Mouse (Mus musculus) urinary bladder, postnatal 4 days (tissue): Measurements from ENCODE around the gene G0s2.
A peak's percentile ranks its signal among the peaks of the same experiment; 100 is the strongest.
"Not testable (repeated sequence)": the region's sequence is repeated elsewhere in the genome, so short reads cannot be mapped to it uniquely, and the experiment has no call there.

Experiments used
- DNase-seq, 2 experiments: peaks; one replicate each; pipeline ENCODE4 v3.0.0; 2021 to 2022; ENCODE audit warnings: low spot score in 2 of 2

The G0s2 gene

DNA sequence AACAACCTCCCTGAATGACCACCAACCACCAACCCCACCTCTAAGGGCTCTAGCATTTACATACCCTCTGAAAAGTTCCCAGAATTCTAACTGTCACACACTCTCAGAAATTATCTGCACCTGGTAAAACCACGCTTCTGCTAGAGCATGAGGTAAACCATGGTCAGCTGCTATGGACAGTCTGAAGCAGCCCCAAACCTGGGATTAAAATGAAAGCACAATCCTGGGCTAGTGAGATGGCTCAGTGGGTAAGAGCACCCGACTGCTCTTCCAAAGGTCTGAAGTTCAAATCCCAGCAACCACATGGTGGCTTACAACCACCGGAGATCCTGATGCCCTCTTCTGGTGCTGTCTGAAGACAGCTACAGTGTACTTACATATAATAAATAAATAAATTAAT is 19.1 kb downstream of the G0s2 start:
- not testable (repeated sequence) for DNase-seq

DNA sequence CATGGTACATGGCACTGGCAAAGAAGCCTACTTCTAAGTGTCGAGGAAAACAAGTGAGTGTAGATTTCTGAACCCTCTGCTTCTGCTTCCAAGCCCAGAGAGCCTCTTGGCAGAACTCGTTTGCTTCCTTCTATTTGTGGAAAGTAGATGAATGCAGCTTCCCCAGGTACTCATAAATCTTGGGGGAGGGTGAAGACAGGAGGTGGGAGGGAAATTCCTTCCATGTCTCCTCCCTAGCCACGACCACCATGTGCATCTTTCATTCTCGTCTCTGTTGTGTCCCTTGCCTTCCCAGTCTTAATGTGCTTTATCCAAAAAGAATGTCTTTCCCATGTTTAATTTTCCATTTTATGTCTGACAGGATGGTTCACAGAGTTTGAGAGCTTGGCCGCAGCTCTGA is 20.4 kb downstream of the G0s2 start:
- DNase-seq, result no peak

DNA sequence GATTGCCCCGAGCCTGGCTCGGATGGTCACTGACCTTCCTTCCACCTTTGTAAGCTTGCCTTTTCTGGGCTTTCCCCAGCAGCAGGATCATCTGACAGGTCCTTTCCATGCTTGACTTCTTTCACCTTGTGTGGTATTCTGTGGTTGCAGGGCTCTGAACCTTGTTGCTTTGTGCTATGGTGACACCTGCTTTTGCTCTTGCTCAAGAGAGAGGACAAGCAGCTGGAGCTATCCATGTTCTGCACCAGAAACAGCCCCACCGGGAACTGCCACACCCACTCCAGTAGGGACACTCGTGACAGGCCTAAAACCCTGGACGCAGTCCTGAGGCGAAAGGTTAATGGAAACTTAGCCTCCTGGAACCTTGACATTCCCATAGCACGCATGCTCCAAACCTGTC is 21.6 kb downstream of the G0s2 start:
- no peak for DNase-seq

DNA sequence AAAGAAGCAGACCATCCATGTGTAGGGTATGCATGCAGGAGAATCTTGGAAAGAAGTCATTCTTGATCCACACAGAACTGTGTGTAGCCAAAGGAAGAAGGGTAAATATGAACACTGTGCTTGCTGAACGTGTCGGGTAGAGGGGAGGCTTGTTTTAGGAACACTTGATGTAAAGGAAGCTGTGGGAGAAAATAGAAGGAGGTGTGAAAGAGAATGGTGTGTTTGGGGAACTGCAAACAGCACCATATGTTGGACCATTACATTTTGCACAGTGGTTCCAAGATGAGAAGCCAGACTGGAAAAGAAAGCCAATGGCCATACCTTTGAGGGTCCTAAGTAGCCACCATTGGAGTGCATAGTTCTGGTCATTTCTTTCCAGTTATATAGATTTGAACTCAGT is 23.0 kb downstream of the G0s2 start:
- DNase-seq, result no peak

DNA sequence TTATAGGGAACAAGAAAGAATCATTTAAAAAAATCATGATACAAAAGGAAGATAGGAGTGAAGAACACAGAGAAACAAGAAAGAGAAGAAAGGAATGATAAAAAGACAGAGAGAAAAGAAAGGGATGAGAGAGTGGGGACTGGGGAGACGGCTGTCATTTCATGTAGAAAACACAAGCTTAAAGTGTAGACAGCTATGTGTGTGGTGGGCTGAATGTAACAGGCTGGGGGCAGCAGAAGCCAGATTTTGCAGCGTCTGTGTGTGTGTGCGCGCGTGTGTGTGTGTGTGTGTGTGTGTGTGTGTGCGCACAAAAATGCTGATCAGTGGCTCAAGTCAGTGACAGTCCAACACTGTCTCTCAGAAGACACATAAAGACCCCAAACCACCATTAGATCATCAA is 28.8 kb downstream of the G0s2 start:
- no peak for DNase-seq

DNA sequence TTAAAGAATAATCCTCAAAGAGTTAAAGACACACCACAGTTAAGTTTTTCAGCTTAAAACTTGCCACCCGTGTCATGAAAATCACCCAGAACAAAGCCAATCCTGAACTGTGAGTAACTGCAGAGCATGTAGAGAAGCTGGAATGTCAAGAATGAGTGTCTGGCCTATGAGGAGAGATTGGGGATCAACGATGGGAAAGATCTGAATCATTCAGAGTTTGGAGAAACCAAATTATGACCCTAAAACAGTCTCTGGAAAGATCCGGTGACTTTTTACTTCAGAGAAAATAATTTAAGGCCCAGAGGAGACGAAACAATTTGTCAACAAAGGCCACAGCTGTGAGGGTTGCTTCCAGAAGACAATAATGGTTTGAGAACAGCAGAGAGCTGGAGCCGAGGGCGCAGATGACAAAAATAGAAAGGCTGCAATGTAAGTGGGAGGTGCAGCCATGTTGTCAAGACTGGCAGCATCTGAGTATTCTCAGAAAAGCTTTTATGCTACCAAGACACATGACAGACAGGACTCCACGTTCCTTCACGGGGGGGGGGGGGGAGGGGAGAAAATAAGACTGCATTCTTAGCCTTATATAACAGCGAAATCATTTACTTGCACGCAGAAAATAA is 29.3 kb downstream of the G0s2 start:
- DNase-seq, result no peak

DNA sequence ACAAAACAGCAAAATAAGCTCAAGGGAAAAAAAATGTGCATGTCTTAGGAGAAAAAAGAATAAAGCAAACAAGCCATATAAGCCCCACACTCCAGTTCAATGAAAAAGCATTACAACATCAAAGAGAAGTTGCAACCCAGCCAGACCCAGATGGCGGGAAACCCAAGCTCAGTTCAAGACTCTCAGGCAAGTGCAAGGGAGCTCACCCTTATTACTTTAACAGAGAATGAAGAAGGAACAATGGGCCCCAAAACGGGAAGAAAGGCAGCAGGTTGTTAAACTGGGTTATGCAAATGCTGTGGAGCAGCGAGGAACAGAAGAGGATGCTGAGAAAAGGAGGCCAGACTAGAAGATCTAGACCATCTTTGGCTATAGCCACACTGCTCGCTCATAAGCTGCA is 30.2 kb downstream of the G0s2 start:
- DNase-seq, result no peak

DNA sequence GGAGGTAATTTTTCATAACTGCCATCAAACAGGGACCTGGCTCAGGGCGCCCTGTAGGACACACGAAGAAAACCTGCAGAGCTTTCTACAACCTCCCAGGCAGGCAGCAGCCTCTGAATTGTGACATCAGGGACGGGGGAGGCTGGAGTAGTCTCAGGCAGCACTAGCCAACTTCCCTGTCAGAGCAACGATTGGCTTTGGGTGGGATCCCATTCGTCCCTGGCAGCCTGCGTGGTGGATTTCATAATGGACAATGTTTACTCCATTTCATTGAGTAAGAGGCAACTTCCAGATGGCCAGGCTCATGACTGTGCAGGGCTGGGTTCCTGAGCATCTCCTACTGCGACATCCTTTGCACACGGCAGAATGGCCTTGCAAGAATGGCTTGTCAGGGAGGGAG is 30.8 kb downstream of the G0s2 start:
- peak; percentile 76 to 81 for DNase-seq

DNA sequence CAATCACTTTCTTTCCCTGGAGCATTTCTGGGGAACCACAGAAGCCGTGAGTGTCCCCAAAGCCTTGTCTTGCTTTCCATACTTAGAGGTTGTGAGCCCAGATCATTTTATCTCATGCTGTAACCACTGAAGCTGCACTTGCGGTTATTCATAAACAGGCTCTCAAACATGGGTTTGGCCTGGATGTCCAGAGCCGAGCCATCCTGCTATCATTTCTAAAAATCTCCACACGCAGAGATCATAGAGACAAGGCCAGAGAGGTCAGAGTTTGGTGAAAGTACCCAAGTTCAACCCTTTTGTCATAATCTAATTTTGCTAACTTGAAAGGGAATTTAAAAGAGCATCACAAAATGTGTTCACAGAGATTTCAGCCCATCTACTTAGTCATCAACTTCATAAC is 31.6 kb downstream of the G0s2 start:
- no peak for DNase-seq

DNA sequence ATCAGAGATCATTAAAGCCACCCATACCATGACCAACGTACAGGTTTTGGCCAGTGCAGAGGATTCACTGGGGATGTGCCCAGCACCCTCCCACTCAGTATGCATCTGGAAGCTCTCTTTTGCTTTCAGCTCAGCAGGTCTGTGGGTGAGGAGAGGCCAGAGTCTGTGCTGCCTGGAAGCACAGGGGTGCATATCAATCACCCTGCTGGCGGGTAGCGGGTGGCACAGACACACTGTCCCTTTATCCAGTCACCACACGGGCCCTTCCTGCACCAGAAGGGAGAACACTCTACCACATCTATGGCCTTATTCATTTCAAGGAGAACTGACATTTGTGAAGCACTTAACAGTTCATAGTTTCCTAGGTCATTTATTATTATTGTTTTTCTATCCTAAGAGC is 34.6 kb downstream of the G0s2 start:
- no peak for DNase-seq

DNA sequence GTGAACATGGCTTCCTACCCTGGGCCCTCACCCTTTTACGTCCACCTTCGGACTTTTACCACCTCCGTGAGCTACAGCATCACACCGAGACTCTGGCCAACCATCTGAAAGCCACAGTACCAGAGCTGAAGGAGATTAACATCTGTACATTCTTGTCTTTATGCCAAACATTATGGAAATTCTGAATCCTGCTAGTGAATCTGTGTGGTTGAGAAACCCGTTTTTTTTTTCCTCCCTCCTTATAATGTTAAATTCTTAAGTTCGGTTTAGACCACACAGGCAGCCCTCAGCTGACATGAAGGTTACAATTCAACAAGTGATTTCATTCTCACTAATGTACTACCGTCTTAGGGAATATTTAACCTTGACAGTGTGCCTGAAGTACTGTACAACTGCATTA is 38.1 kb downstream of the G0s2 start:
- DNase-seq, result no peak

DNA sequence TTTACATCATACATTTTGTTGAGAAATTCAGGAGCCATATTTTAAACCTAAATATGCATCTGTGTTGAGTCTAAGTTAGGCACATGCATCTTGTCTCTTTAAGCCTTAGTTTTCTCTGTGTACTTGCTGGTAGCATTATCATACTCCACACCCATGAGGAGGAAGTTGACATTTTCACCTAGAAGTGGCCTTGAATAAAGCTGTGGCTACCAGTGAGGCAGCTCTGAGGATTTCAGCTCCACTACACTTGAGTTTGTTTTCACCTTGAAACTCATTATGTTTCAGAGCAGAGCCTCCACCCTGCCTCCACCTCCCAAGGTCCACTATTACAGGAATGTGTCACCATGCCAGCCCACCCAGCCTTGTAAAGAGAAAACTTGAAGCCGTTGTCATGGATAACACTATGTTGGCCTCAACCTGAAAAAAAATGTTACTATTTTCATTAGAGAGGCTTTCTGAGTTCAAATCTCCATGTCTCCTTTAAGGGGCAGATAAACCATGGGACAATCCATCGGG is 38.8 kb downstream of the G0s2 start:
- no peak for DNase-seq

DNA sequence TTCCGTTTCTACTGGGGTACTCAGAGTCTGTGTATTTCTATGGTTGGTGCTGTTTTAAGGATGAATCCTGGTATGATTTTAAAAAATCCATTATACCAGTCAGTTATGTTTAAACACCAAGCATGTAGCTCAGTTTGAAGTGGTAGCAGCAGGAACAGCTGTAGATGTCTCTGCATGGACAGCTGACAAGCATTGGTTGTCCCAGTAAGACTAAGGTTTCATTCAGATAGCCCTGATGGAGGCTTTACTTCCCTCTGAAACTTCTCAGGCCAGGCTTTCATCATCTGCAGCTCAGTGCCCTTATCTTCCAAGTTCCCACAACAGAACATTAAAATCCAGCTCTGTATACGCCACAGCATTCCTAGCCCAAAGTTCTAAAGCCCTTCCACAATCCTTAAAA is 40.3 kb downstream of the G0s2 start:
- DNase-seq, result no peak

DNA sequence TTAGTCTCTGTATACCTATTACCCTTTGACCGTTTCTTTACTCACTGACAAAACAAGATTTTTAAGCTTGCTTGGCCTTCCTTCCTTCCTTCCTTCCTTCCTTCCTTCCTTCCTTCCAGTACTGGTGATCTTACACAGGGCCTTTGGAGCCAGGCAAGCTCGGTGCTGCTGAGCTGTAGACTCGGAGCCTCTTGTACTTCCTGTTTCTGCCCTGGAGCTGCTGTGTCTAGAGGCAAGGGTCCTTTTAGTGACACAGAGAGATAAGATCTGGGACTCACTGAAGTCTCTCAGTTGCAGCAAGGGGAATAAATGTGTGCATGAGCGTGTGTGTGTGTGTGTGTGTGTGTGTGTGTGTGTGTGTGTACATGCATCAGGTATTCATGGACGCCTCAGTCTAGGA is 42.1 kb downstream of the G0s2 start:
- DNase-seq, result no peak

DNA sequence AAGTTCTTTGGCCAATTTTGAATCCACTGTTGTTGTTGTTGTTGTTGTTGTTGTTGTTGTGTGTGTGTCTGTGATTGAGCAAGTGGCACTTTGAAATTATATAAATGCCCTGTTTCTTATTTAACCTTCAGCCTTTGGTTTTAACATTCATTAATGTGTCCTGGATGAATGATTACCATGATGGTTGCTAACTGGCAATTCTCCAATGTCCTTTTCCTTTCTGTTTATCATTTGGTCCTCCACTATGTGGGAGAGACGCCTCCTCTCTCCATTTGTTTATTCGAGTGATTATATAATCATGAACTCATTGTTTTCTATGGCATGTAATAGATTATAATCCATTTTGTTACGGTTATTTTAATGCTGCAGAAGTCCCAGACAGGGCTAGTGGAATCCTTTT is 42.5 kb downstream of the G0s2 start:
- DNase-seq, result no peak

DNA sequence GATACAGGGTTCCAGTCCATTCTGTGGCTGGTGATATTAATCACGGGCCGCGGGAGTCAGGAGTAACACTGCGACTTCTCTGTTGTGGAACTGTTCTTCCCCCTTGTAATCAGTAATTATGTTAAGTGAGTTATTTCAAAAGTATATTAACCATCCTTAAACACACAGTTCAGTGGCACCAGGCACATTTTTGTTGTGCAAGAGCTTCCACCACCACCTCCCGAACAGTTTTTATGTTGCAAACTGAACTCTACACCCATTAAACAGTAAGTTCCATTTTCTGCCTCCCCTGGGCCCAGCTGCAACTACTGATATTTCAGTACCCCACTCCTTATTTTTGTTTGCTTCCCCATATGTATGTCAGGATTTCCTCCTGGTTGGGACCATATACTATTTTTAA is 43.4 kb downstream of the G0s2 start:
- no peak for DNase-seq

DNA sequence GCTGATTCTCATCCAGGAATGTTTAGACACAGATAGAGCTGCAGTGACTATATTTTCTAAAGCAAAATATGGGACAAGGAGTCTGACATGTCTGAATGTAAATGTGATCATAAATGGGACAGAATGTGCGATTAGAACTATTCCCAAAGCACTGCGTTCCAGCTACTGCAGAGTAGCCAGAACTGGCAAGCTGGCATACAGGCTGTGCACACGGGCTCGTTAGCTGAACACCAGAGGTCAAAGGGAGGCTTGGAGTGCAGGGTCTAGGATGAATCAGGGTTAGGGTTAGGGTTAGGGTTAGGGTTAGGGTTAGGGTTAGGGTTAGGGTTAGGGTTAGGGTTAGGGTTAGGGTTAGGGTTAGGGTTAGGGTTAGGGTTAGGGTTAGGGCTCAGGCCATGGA is 45.5 kb downstream of the G0s2 start:
- DNase-seq, result no peak

DNA sequence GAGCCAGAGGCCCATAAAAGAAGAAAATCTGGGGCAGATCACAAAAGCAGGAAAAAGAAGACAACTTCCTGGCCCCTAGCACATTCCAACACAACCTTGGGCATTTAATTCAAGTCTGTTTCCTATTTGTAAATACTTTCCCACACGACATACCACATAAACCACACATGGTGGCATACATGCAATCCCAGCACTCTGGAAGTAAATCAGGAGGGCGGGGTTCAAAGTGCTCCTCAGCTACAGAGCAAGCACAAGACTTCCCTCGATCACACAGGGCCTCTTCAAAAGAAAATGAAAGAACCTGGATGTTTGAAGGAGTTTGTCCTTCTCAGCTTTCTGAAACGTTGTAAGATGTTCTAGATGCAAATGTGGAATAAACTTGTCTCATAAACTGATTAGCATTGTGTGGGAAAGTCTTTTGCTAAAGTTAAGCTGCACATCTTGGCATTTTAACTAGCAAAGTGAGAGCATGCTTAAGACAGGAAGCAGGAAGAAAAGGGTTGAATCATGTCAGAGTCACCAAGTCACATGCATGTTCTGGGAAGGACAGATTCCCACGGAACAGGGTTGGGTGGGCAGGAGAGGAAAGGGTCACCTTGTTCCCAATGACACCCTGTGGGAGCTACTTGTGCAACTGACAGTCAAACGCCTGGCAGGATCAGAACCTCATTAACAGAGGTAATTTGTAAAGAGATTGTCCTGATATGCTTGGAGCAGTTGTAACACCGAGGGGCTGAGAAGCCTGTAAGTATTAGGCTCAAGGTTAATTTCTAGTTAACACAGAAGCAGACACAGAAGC is 46.1 kb downstream of the G0s2 start:
- no peak for DNase-seq

DNA sequence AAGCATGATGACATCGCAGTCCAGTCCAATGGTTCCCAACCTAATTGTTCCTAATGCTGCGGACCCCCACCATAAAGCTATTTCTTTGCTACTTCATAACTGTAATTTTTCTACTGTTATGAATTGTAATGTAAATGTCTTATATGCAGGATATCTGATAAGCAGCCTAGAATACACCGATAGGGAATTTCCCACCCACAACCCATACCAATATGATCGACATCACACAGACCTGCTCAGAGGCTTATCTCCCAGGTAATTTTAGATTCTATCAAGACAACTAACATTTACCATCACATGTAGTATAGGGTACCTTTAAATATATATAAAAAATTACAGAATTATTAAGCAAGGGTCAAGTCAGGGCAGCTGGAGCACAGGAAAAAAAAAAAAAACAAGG is 46.9 kb downstream of the G0s2 start:
- DNase-seq, result no peak

DNA sequence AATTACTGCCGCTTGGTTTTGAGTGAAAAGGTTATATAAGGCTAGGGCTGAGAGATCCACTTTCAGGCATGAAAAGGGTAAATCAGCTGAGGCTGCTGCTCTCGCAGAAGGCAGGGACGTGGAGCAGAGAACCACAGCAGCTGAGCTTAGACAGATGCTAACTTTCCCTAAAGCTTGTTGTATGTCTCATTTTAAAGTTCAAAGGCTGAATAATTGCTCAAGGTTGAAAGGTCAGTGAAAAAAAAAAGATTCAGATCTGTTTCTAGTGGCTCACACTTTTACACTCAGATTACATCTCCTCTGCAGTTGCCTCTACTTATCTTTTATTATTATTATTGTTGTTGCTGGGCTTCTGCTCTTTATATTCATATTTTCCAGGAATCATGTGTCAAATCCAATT is 47.5 kb downstream of the G0s2 start:
- no peak for DNase-seq
